In genomic region chr4:106815396-106816324, GRCm38 (mm10) we compare ENCODE assay signal across 11 mouse cellular contexts. TPM values are rescaled to one million over a fixed set of nuclear protein-coding genes. Genes with fewer than 3 reads are reported as not detected.
A peak's percentile ranks its signal among the peaks of the same experiment; 100 is the strongest.
DNase-seq lines count a peak whose midpoint lies in the region; ATAC-seq lines count a peak whose summit lies in the region.
"Had no signal": no experiment of that assay in that cellular context is flagged by ENCODE, and none has a peak within 500 bp of the region (broad histone marks: within the 10 kb centered on the region; RNA-seq: fewer than 3 reads in every experiment).

No protein-coding gene starts in this region.

- H3K4me1 ChIP-seq in embryonic facial prominence, embryonic 15.5 days, result peaks cover 4% of the 10 kb centered on the region
- H3K4me1 ChIP-seq in hindbrain, embryonic 16.5 days (ENCODE audit: control insufficient read depth, insufficient read depth, low read depth, low read length), result peaks cover 8% of the 10 kb centered on the region
- peaks cover 13% of the 10 kb centered on the region for H3K4me1 ChIP-seq in neural tube, embryonic 12.5 days
- H3K4me1 ChIP-seq: heart, embryonic 12.5 days had no signal

- no peak overlapping the region for H3K4me2 ChIP-seq in embryonic facial prominence, embryonic 15.5 days (replicated peaks)
- peak overlapping the region; percentile 40 for H3K4me2 ChIP-seq in hindbrain, embryonic 16.5 days (ENCODE audit: low read length)
- H3K4me2 ChIP-seq in neural tube, embryonic 12.5 days (replicated peaks), result peak overlapping the region; percentile 17
- H3K4me2 ChIP-seq: heart, embryonic 12.5 days had no signal

- no peaks in the 10 kb centered on the region for H3K9me3 ChIP-seq in embryonic facial prominence, embryonic 15.5 days (replicated peaks)
- H3K9me3 ChIP-seq in hindbrain, embryonic 16.5 days (ENCODE audit: control insufficient read depth, low read length), result no peaks in the 10 kb centered on the region
- no peaks in the 10 kb centered on the region for H3K9me3 ChIP-seq in neural tube, embryonic 12.5 days
- H3K9me3 ChIP-seq: heart, embryonic 12.5 days had no signal

- H3K9ac ChIP-seq in embryonic facial prominence, embryonic 15.5 days, result no peak overlapping the region
- peak overlapping the region; percentile 4; the same call in 1 of the 2 replicates for H3K9ac ChIP-seq in hindbrain, embryonic 16.5 days (ENCODE audit: low read depth, low read length)
- no peak overlapping the region for H3K9ac ChIP-seq in neural tube, embryonic 12.5 days
- H3K9ac ChIP-seq: heart, embryonic 12.5 days had no signal

- ATAC-seq in embryonic facial prominence, embryonic 15.5 days (ENCODE audit: insufficient number of reproducible peaks, low FRiP score, low TSS enrichment, low read depth), result peak; percentile 53; the same call in 1 of the 2 replicates
- peak; percentile 90 for ATAC-seq in hindbrain, embryonic 16.5 days
- ATAC-seq in neural tube, embryonic 12.5 days (ENCODE audit: low FRiP score, low read depth), result peak; percentile 89

- no peak overlapping the region for H3K27ac ChIP-seq in embryonic facial prominence, embryonic 15.5 days (replicated peaks)
- no peak overlapping the region for H3K27ac ChIP-seq in hindbrain, embryonic 16.5 days (ENCODE audit: low read depth, low read length)
- no peak overlapping the region for H3K27ac ChIP-seq in neural tube, embryonic 12.5 days

- H3K36me3 ChIP-seq in embryonic facial prominence, embryonic 15.5 days, result no peaks in the 10 kb centered on the region
- no peaks in the 10 kb centered on the region for H3K36me3 ChIP-seq in hindbrain, embryonic 16.5 days (ENCODE audit: control insufficient read depth, insufficient read depth, low read length)
- H3K36me3 ChIP-seq in neural tube, embryonic 12.5 days, result no peaks in the 10 kb centered on the region
- H3K36me3 ChIP-seq: heart, embryonic 12.5 days had no signal

- no peak overlapping the region for H3K4me3 ChIP-seq in embryonic facial prominence, embryonic 15.5 days (replicated peaks)
- H3K4me3 ChIP-seq in hindbrain, embryonic 16.5 days (ENCODE audit: low read length), result no peak overlapping the region
- H3K4me3 ChIP-seq in neural tube, embryonic 12.5 days, result no peak overlapping the region
- H3K4me3 ChIP-seq: heart, embryonic 12.5 days had no signal

- H3K27me3 ChIP-seq in embryonic facial prominence, embryonic 15.5 days, result no peaks in the 10 kb centered on the region
- no peaks in the 10 kb centered on the region for H3K27me3 ChIP-seq in hindbrain, embryonic 16.5 days (replicated peaks; ENCODE audit: control insufficient read depth, insufficient read depth, low read length)
- H3K27me3 ChIP-seq in neural tube, embryonic 12.5 days (replicated peaks), result no peaks in the 10 kb centered on the region; the same call in 1 of the 2 replicates

- WGBS in embryonic facial prominence, embryonic 15.5 days, result 48% methylated on average over 25 of the region's 25 CpGs
- 51% methylated on average over 23 of the region's 25 CpGs for WGBS in hindbrain, embryonic 16.5 days
- WGBS in neural tube, embryonic 12.5 days, result 37% methylated on average over 25 of the region's 25 CpGs

- DNase-seq in layer of hippocampus, adult 18-20 months (ENCODE audit: low spot score in 2 of 2), result peak; percentile 21 to 53
- no peak for DNase-seq in layer of hippocampus, postnatal 14 days (ENCODE audit: low spot score in 2 of 2)
- no peak for DNase-seq in urinary bladder, postnatal 14 days (ENCODE audit: low spot score)
- no peak for DNase-seq in MN1 (ENCODE audit: low spot score)
- no peak for DNase-seq in left cerebral cortex, adult 9 months (ENCODE audit: low spot score in 2 of 2)
- DNase-seq: kidney, adult 18-20 months; thymus, postnatal 25 days had no signal

RNA-seq across cellular contexts. Expression of gene Acot11, which starts 10.9 kb away (rescaled TPM):
- total RNA-seq in layer of hippocampus, adult 18-20 months (2021), result 10 to 100 TPM; 46.7 to 52.6 TPM
- 10 to 100 TPM; 43.7 to 53.3 TPM for total RNA-seq in layer of hippocampus, postnatal 14 days (2021)
- 3.0 and 4.1 TPM in 2 replicates for polyA plus RNA-seq in embryonic facial prominence, embryonic 15.5 days (2015; fragmentation: Nextera tagmentation; extraction: Ambion mirVana)
- 2.7 and 3.2 TPM in 2 replicates for polyA plus RNA-seq in hindbrain, embryonic 16.5 days (2015; fragmentation: Nextera tagmentation; extraction: Ambion mirVana)
- 1.5 TPM in 2 replicates for polyA plus RNA-seq in neural tube, embryonic 12.5 days (2016; fragmentation: Nextera tagmentation; extraction: Ambion mirVana)

Comparison
In these comparisons a context has a peak if more than half of its experiments do, and no peak if none do; other contexts are left out.
1. DNase-seq: peak in layer of hippocampus, adult 18-20 months (2 of 2); none in layer of hippocampus, postnatal 14 days (0 of 2), urinary bladder, postnatal 14 days (single experiment), MN1 (single experiment) and left cerebral cortex, adult 9 months (0 of 2).
2. Peak in every context shown above with its lines, with median percentiles within 50 percentile points of each other: ATAC-seq.